Mouse (Mus musculus): ENCODE results near the gene Cacna2d4. TPM values are rescaled to one million over a fixed set of nuclear protein-coding genes. Genes with fewer than 3 reads are reported as not detected.

The Cacna2d4 gene
- total RNA-seq, 2 experiments from 2014 or later: not detected

- DNase-seq: no peak
- intact Hi-C loops (cut with DNase I): no loop called here
Measured at GRCm38 (mm10) chr6:119303331-119303730, 67.0 kb downstream of the Cacna2d4 start.

GRCm38 (mm10) chr6:119307867-119308413, 71.6 kb downstream of the Cacna2d4 start:
- intact Hi-C loops (cut with DNase I): no loop called here
- DNase-seq: no peak

- intact Hi-C loops (cut with DNase I): no loop called here
Measured at GRCm38 (mm10) chr6:119310176-119310575, 73.8 kb downstream of the Cacna2d4 start.

GRCm38 (mm10) chr6:119312381-119312780, 76.1 kb downstream of the Cacna2d4 start:
- no peak for DNase-seq
- intact Hi-C loops (cut with DNase I): no loop called here

More at GRCm38 (mm10) chr6:119310176-119310575, 73.8 kb downstream of the Cacna2d4 start:
- DNase-seq: no peak

- intact Hi-C loops (cut with DNase I): no loop called here
- no peak for DNase-seq
Measured at GRCm38 (mm10) chr6:119313096-119313495, 76.8 kb downstream of the Cacna2d4 start.

DNA sequence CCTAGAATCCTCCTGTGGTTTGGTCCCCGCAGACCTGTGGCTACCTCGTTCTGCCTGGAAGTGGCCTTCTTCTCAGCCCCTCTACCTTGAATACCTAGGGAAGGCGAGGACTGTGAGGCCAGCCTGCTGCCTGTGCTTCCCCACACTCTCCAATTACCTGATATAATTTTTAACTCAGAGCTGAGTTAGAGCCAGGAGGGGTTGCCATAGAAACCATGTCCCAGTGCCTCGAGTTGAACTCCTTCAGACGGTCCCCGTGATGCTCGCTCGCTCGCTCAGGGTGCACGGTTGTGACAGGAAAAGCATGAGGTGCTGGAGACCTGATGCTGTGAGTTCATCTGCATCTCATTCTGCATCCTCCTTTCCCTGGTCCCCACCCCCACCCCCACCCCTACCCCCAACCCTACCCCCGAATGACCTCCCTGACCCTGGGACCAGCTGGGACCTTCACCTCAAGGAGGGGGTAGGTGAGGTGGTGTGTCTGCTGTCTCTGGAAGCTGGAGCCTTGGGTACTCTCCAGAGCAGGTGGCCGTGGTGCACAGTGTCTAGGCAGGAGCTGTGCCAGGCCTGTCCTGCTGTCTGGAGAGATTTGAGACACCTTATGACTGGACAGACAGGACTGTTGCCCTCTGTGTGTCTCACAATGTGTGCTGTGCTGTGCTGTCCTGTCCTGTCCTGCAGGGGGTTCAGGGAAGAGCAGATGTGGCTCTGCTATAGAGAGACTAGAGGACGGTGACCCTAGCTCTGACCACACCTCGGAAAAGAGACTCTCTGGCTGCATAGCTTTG, 77.5 kb downstream of the Cacna2d4 start:
- no peak for DNase-seq
- intact Hi-C loops (cut with DNase I): no loop called here

- intact Hi-C loops (cut with DNase I): no loop called here
- no peak for DNase-seq
Measured at GRCm38 (mm10) chr6:119314751-119315476, 78.6 kb downstream of the Cacna2d4 start.

GRCm38 (mm10) chr6:119318732-119319131, 82.4 kb downstream of the Cacna2d4 start:
- intact Hi-C loops (cut with DNase I): no loop called here
- DNase-seq: no peak

DNA sequence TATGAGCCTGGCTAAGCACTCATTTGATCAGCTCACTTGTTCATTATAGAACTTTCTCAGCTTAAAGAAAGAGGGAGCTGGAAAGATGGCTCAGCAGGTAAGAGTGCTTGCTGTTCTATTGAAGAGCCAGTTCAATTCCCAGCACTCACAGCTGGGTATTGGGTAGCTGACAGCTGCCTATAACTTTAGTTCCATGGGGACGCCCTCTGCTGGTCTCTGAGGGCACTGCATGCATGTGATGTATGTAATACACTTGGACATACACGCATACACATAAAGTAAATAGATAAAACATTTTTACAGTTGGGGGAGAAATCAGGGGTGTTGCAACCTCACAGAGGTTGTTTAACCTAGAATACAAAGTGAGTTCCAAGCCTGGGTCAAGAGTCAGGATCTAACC, 83.0 kb downstream of the Cacna2d4 start:
- intact Hi-C loops (cut with DNase I): no loop called here
- DNase-seq: no peak

- peak; percentile 51 to 65 for DNase-seq
Measured at GRCm38 (mm10) chr6:119320481-119320880, 84.2 kb downstream of the Cacna2d4 start.

DNA sequence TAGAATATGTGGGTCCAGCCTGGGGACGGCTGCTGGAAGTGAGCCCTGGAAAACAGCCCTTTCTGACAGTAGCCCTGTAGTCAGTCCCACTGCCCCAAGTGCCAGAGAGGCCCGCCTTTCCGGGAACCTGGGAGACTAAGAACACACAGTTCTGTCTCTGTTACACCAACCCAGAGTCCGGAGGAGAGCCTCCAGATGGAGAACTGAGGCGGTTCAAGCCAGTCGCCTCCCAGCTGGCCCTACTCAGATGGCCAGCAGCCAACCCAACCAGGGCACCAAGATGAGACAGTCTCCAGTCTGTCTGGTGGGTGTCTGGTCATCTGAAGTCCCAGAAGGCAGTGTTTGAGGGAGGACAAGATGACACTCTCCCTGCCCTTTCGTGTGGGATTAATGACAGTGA, 85.4 kb downstream of the Cacna2d4 start:
- intact Hi-C loops (cut with DNase I): no loop called here
- DNase-seq: no peak

More at GRCm38 (mm10) chr6:119320481-119320880, 84.2 kb downstream of the Cacna2d4 start:
- intact Hi-C loops (cut with DNase I): no loop called here

GRCm38 (mm10) chr6:119324776-119325175, 88.5 kb downstream of the Cacna2d4 start:
- DNase-seq: no peak
- intact Hi-C loops (cut with DNase I): no loop called here

GRCm38 (mm10) chr6:119325978-119326377, 89.7 kb downstream of the Cacna2d4 start:
- intact Hi-C loops (cut with DNase I): no loop called here
- no peak for DNase-seq

- intact Hi-C loops (cut with DNase I): no loop called here
- no peak for DNase-seq
Measured at GRCm38 (mm10) chr6:119326541-119326940, 90.2 kb downstream of the Cacna2d4 start.

DNA sequence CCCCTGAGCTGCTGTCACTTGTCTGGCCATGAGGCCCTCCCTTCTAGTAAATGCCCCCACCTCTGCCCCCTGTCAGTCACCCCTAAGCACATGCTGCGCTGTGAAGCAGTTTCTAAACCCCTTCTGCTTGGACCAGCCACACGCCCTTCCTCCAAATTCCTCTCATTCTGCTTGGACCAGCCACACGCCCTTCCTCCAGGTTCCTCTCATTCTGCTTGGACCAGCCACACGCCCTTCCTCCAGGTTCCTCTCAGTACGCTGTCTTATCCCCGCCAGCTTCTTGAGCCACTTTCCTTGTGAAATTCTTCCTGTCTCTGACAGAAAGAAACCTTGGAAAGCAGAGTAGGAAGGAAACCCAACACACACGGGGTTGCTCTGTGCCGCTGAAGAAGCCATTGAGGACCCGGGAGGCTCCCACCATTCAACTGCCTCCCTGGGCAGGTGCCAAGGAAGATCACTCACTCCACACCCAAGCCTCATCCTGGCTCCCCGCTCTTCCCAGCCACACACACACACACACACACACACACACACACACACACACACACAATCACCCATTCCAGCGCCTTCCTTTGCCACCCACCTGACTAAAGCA, 92.3 kb downstream of the Cacna2d4 start:
- DNase-seq: no peak
- intact Hi-C loops (cut with DNase I): no loop called here

GRCm38 (mm10) chr6:119329215-119329714, 92.9 kb downstream of the Cacna2d4 start:
- peak; percentile 55 to 65 for DNase-seq
- intact Hi-C loops (cut with DNase I): no loop called here

DNA sequence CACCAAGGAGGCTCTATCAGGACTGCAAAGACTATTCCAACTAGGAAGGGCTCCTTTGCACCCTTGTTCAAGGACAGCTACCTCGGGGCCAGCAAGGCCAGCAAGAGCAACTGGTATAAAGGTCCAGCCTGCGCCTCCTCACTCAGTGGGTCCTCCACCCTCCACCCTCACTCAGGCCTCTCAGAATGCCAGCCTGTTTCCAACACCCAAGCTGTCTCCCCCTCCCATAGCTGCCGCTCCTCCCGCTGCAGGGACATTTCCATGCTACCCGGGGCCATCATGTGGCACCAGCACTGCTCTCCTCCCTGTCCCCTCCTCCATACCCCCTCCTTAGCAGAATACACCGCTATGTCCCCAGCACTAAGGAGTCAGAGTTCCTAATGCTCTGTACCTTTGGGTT, 93.6 kb downstream of the Cacna2d4 start:
- intact Hi-C loops (cut with DNase I): no loop called here
- no peak for DNase-seq

- DNase-seq: no peak
- intact Hi-C loops (cut with DNase I): no loop called here
Measured at GRCm38 (mm10) chr6:119330506-119330905, 94.2 kb downstream of the Cacna2d4 start, which contains the start of gene Lrtm2. Gene Lrtm2, minus strand, starts transcription at chr6:119330766.

GRCm38 (mm10) chr6:119332111-119332510, 95.8 kb downstream of the Cacna2d4 start:
- no peak for DNase-seq
- intact Hi-C loops (cut with DNase I): no loop called here

- no peak for DNase-seq
- intact Hi-C loops (cut with DNase I): no loop called here
Measured at GRCm38 (mm10) chr6:119333202-119333601, 96.9 kb downstream of the Cacna2d4 start.

- intact Hi-C loops (cut with DNase I): no loop called here
- DNase-seq: no peak
Measured at GRCm38 (mm10) chr6:119333831-119334230, 97.5 kb downstream of the Cacna2d4 start.

Data from heart, postnatal 10 days (tissue).